19 mouse cellular contexts compared by ENCODE assay signal in the genomic region with DNA sequence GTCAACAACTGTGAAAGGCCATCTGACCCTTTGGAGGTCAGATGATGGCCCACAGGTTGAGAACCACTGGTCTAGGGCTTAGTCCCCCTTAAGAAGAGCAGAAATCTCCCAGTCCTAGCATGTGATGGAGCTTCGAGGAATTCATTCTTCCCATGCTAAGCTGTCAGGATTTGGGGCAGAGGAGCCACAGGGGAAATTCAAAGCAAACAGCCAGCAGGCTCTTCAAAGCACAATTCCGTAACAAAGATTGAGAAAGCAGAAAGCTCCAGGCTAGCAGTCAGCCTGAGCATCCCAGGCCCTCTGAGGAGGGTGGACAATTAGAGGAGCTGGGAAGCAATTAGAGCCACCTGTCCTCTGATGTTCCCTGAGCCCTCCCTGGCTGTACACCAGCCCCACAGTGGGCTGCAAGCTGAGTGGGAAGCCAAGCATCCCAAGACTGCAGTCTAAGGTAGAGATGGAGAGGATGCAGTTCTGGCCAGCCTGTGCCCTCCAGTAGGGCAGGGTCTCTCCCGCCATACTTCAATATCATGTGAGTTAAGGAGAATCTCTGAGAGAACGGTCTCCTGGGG. TPM values are rescaled to one million over a fixed set of nuclear protein-coding genes. Genes with fewer than 3 reads are reported as not detected.
A peak's percentile ranks its signal among the peaks of the same experiment; 100 is the strongest.
DNase-seq lines count a peak whose midpoint lies in the region; ATAC-seq lines count a peak whose summit lies in the region.
"Had no signal": no experiment of that assay in that cellular context is flagged by ENCODE, and none has a peak within 500 bp of the region (broad histone marks: within the 10 kb centered on the region; RNA-seq: fewer than 3 reads in every experiment).

No protein-coding gene starts in this region.

- 77% methylated on average over 4 of the region's 4 CpGs for WGBS in hindbrain, embryonic 10.5 days
- WGBS in hindbrain, embryonic 11.5 days: 74% methylated on average over 4 of the region's 4 CpGs
- WGBS in hindbrain, embryonic 15.5 days: 59% methylated on average over 4 of the region's 4 CpGs
- WGBS in midbrain, embryonic 13.5 days: 64% methylated on average over 4 of the region's 4 CpGs
- 74% methylated on average over 4 of the region's 4 CpGs for WGBS in heart, embryonic 11.5 days (ENCODE audit: insufficient replicate concordance)

- ATAC-seq in hindbrain, embryonic 11.5 days (ENCODE audit: low FRiP score): no peak
- peak; percentile 31; the same call in 1 of the 2 replicates for ATAC-seq in hindbrain, embryonic 15.5 days (ENCODE audit: low FRiP score, low read depth)
- ATAC-seq in midbrain, embryonic 13.5 days: peak; percentile 71; the same call in 1 of the 2 replicates
- ATAC-seq in megakaryocyte-erythroid progenitor cell, adult 5-6 weeks (replicated peaks; ENCODE audit: low FRiP score, low TSS enrichment, poor library complexity, severe bottlenecking): no peak
- no peak for ATAC-seq in heart, embryonic 11.5 days (replicated peaks; ENCODE audit: insufficient number of reproducible peaks, low FRiP score, low TSS enrichment)

- H3K4me3 ChIP-seq in hindbrain, embryonic 10.5 days: no peak overlapping the region
- H3K4me3 ChIP-seq in hindbrain, embryonic 11.5 days (ENCODE audit: low read depth, low read length): no peak overlapping the region
- no peak overlapping the region for H3K4me3 ChIP-seq in hindbrain, embryonic 15.5 days
- no peak overlapping the region for H3K4me3 ChIP-seq in midbrain, embryonic 13.5 days (replicated peaks)
- H3K4me3 ChIP-seq in heart, embryonic 11.5 days (ENCODE audit: low read depth, low read length): no peak overlapping the region
- H3K4me3 ChIP-seq: heart, embryonic 15.5 days; left cerebral cortex, adult 2 months; liver, embryonic 13.5 days; neural tube, embryonic 12.5 days had no signal

- H3K36me3 ChIP-seq in hindbrain, embryonic 10.5 days: no peaks in the 10 kb centered on the region
- no peaks in the 10 kb centered on the region for H3K36me3 ChIP-seq in hindbrain, embryonic 11.5 days (ENCODE audit: control insufficient read depth, insufficient read depth, low read length)
- H3K36me3 ChIP-seq in hindbrain, embryonic 15.5 days: no peaks in the 10 kb centered on the region
- H3K36me3 ChIP-seq in midbrain, embryonic 13.5 days: no peaks in the 10 kb centered on the region
- H3K36me3 ChIP-seq in heart, embryonic 11.5 days (ENCODE audit: control insufficient read depth, insufficient read depth, low read length): no peaks in the 10 kb centered on the region
- H3K36me3 ChIP-seq: heart, embryonic 15.5 days; liver, embryonic 13.5 days; neural tube, embryonic 12.5 days had no signal

- no peak overlapping the region for H3K4me2 ChIP-seq in hindbrain, embryonic 11.5 days (replicated peaks; ENCODE audit: low read depth, low read length)
- no peak overlapping the region for H3K4me2 ChIP-seq in hindbrain, embryonic 15.5 days
- H3K4me2 ChIP-seq in midbrain, embryonic 13.5 days (replicated peaks): no peak overlapping the region
- H3K4me2 ChIP-seq in heart, embryonic 11.5 days: no peak overlapping the region
- H3K4me2 ChIP-seq: heart, embryonic 15.5 days; liver, embryonic 13.5 days; neural tube, embryonic 12.5 days had no signal

- peaks cover 10% of the 10 kb centered on the region; the same call in 1 of the 2 replicates for H3K4me1 ChIP-seq in hindbrain, embryonic 10.5 days (replicated peaks)
- no peaks in the 10 kb centered on the region for H3K4me1 ChIP-seq in hindbrain, embryonic 11.5 days (replicated peaks; ENCODE audit: control insufficient read depth, insufficient read depth, low read length)
- peaks cover 14% of the 10 kb centered on the region; the same call in 1 of the 2 replicates for H3K4me1 ChIP-seq in hindbrain, embryonic 15.5 days (replicated peaks)
- peaks cover 16% of the 10 kb centered on the region for H3K4me1 ChIP-seq in midbrain, embryonic 13.5 days (replicated peaks)
- H3K4me1 ChIP-seq in heart, embryonic 11.5 days (ENCODE audit: control insufficient read depth, insufficient read depth, low read length): peaks cover 7% of the 10 kb centered on the region
- H3K4me1 ChIP-seq: neural tube, embryonic 12.5 days had no signal

- DNase-seq in hindbrain, embryonic 10.5 days (ENCODE audit: low spot score): no peak
- DNase-seq in hindbrain, embryonic 11.5 days (ENCODE audit: low spot score): no peak
- no peak for DNase-seq in MN1 (ENCODE audit: low spot score)
- DNase-seq: adrenal gland, adult 2 months; cerebellum, adult 2 months; heart, postnatal 36 days; kidney, adult 2 months; liver, embryonic 13.5 days; lung, adult 2 months; lung, postnatal 14 days; right cerebral cortex, adult 18-20 months had no signal

- no peaks in the 10 kb centered on the region for H3K9me3 ChIP-seq in hindbrain, embryonic 10.5 days
- H3K9me3 ChIP-seq in hindbrain, embryonic 11.5 days (ENCODE audit: control insufficient read depth, low read length): no peaks in the 10 kb centered on the region
- H3K9me3 ChIP-seq in hindbrain, embryonic 15.5 days: no peaks in the 10 kb centered on the region
- H3K9me3 ChIP-seq in midbrain, embryonic 13.5 days: no peaks in the 10 kb centered on the region
- H3K9me3 ChIP-seq in heart, embryonic 11.5 days (replicated peaks; ENCODE audit: control insufficient read depth, low read length): no peaks in the 10 kb centered on the region
- H3K9me3 ChIP-seq: heart, embryonic 15.5 days; liver, embryonic 13.5 days; neural tube, embryonic 12.5 days had no signal

- H3K9ac ChIP-seq in hindbrain, embryonic 11.5 days (ENCODE audit: low read depth, low read length): no peak overlapping the region
- no peak overlapping the region for H3K9ac ChIP-seq in hindbrain, embryonic 15.5 days
- no peak overlapping the region for H3K9ac ChIP-seq in midbrain, embryonic 13.5 days (replicated peaks)
- no peak overlapping the region for H3K9ac ChIP-seq in heart, embryonic 11.5 days (ENCODE audit: low read depth, low read length)
- H3K9ac ChIP-seq: heart, embryonic 15.5 days; liver, embryonic 13.5 days; neural tube, embryonic 12.5 days had no signal

- H3K27ac ChIP-seq in hindbrain, embryonic 10.5 days: peak overlapping the region; percentile 2; the same call in 1 of the 2 replicates
- H3K27ac ChIP-seq in hindbrain, embryonic 11.5 days (ENCODE audit: low read depth, low read length): no peak overlapping the region
- H3K27ac ChIP-seq in hindbrain, embryonic 15.5 days (replicated peaks): no peak overlapping the region; the same call in 1 of the 2 replicates
- peak overlapping the region; percentile 54 for H3K27ac ChIP-seq in midbrain, embryonic 13.5 days
- no peak overlapping the region for H3K27ac ChIP-seq in heart, embryonic 11.5 days (ENCODE audit: low read depth, low read length)
- H3K27ac ChIP-seq: heart, embryonic 15.5 days; kidney, postnatal 0 days; left cerebral cortex, adult 2 months; liver, embryonic 13.5 days; neural tube, embryonic 12.5 days had no signal

- no peaks in the 10 kb centered on the region for H3K27me3 ChIP-seq in hindbrain, embryonic 10.5 days (ENCODE audit: insufficient read depth, poor library complexity, severe bottlenecking)
- H3K27me3 ChIP-seq in hindbrain, embryonic 11.5 days (ENCODE audit: control insufficient read depth, insufficient read depth, low read length): no peaks in the 10 kb centered on the region
- H3K27me3 ChIP-seq in hindbrain, embryonic 15.5 days: no peaks in the 10 kb centered on the region
- 0 out of 2 replicates have a peak, but pooled peaks cover 1% of the 10 kb centered on the region for H3K27me3 ChIP-seq in midbrain, embryonic 13.5 days
- H3K27me3 ChIP-seq in heart, embryonic 11.5 days (ENCODE audit: control insufficient read depth, insufficient read depth, low read length): 0 out of 2 replicates have a peak, but pooled peaks cover 6% of the 10 kb centered on the region
- H3K27me3 ChIP-seq: heart, embryonic 15.5 days; neural tube, embryonic 12.5 days had no signal

RNA-seq across cellular contexts. Expression of gene Trp53i11, which starts 26.8 kb away (rescaled TPM):
- polyA plus RNA-seq in hindbrain, embryonic 10.5 days (2016; fragmentation: Nextera tagmentation; extraction: Ambion mirVana): 202 and 281 TPM in 2 replicates
- polyA plus RNA-seq in hindbrain, embryonic 11.5 days (2014; fragmentation: Nextera tagmentation; extraction: Ambion mirVana): 204 and 221 TPM in 2 replicates
- polyA plus RNA-seq in hindbrain, embryonic 15.5 days (2015; fragmentation: Nextera tagmentation; extraction: Ambion mirVana): 86.6 and 123 TPM in 2 replicates
- 136 and 138 TPM in 2 replicates for polyA plus RNA-seq in midbrain, embryonic 13.5 days (2015; fragmentation: Nextera tagmentation; extraction: Ambion mirVana)
- total RNA-seq in megakaryocyte-erythroid progenitor cell, adult 5-6 weeks (2014; fragmentation: Nextera tagmentation): 4.0 and 18.1 TPM in 2 replicates
- total RNA-seq in megakaryocyte-erythroid progenitor cell, adult 5-6 weeks (2017): 0.19 and 8.1 TPM in 2 replicates
- polyA plus RNA-seq in heart, embryonic 11.5 days (2014; fragmentation: Nextera tagmentation; extraction: Ambion mirVana): 23.6 and 27.7 TPM in 2 replicates

Comparison
In these comparisons a context has a peak if more than half of its experiments do, and no peak if none do; other contexts are left out.
1. H3K27ac ChIP-seq: peak in hindbrain, embryonic 10.5 days (single experiment) and midbrain, embryonic 13.5 days (single experiment); none in hindbrain, embryonic 11.5 days (single experiment), hindbrain, embryonic 15.5 days (single experiment) and heart, embryonic 11.5 days (single experiment).
2. ATAC-seq: peak in hindbrain, embryonic 15.5 days (single experiment) and midbrain, embryonic 13.5 days (single experiment); none in hindbrain, embryonic 11.5 days (single experiment), megakaryocyte-erythroid progenitor cell, adult 5-6 weeks (single experiment) and heart, embryonic 11.5 days (single experiment).